Mouse (Mus musculus): ENCODE data around the gene Kcnn3.

Gene Kcnn3

GRCm38 (mm10) chr3:89667131-89667530 is 147.2 kb downstream of the Kcnn3 start:
- DNase-seq (ENCODE audit: low read depth): no peak

- DNase-seq (ENCODE audit: low read depth): no peak
Observed at GRCm38 (mm10) chr3:89671334-89671733, 151.4 kb downstream of the Kcnn3 start.

GRCm38 (mm10) chr3:89672573-89673317 is 152.8 kb downstream of the Kcnn3 start:
- no peak for DNase-seq (ENCODE audit: low read depth)

GRCm38 (mm10) chr3:89677617-89678016 is 157.7 kb downstream of the Kcnn3 start:
- DNase-seq (ENCODE audit: low read depth): no peak

- no peak for DNase-seq (ENCODE audit: low read depth)
Observed at GRCm38 (mm10) chr3:89686031-89686430, 166.1 kb downstream of the Kcnn3 start.

- DNase-seq (ENCODE audit: low read depth): peak; percentile 38
Observed at GRCm38 (mm10) chr3:89688694-89689581, 169.0 kb downstream of the Kcnn3 start.

- no peak for DNase-seq (ENCODE audit: low read depth)
Observed at GRCm38 (mm10) chr3:89691776-89692175, 171.8 kb downstream of the Kcnn3 start.

- no peak for DNase-seq (ENCODE audit: low read depth)
Observed at GRCm38 (mm10) chr3:89696152-89696821, 176.3 kb downstream of the Kcnn3 start.

GRCm38 (mm10) chr3:89698958-89699357 is 179.0 kb downstream of the Kcnn3 start:
- DNase-seq (ENCODE audit: low read depth): no peak

GRCm38 (mm10) chr3:89700461-89700860 is 180.5 kb downstream of the Kcnn3 start:
- no peak for DNase-seq (ENCODE audit: low read depth)

- peak; percentile 26 for DNase-seq (ENCODE audit: low read depth)
Observed at GRCm38 (mm10) chr3:89703596-89703995, 183.6 kb downstream of the Kcnn3 start.

GRCm38 (mm10) chr3:89704064-89704463 is 184.1 kb downstream of the Kcnn3 start:
- no peak for DNase-seq (ENCODE audit: low read depth)

GRCm38 (mm10) chr3:89714359-89715206 is 194.6 kb downstream of the Kcnn3 start, which contains the start of gene Adar:
Gene Adar, plus strand, starts transcription at chr3:89715022.
- DNase-seq (ENCODE audit: low read depth): peak; percentile 67

GRCm38 (mm10) chr3:89715207-89715966 is 195.4 kb downstream of the Kcnn3 start:
- DNase-seq (ENCODE audit: low read depth): no peak

GRCm38 (mm10) chr3:89715967-89716256 is 195.9 kb downstream of the Kcnn3 start:
- no peak for DNase-seq (ENCODE audit: low read depth)

GRCm38 (mm10) chr3:89722032-89722431 is 202.1 kb downstream of the Kcnn3 start:
- no peak for DNase-seq (ENCODE audit: low read depth)

GRCm38 (mm10) chr3:89723400-89724084 is 203.6 kb downstream of the Kcnn3 start:
- DNase-seq (ENCODE audit: low read depth): no peak
